34 mouse cellular contexts compared by ENCODE assay signal in the genomic region with DNA sequence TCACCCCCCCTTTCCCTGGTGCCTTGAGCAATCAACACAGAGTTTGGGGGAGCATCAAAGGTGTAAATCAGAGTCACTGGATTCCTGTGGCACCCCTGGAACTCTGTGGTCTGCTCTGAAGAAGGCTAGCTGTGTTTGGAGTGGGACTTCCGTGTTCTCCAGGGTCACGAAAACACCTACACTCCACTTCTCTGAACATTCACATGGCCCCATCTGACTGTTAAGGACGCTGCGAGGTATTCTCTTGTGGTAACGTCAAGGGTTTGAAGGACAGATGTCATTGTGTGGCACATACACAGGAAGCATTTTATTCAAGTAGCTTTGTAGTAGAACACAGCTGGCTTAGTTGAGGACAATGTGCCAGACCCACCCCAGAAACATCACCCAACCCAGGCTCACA.
"Had no signal": no experiment of that assay in that cellular context is flagged by ENCODE, and none has a peak within 500 bp of the region (broad histone marks: within the 10 kb centered on the region; RNA-seq: fewer than 3 reads in every experiment).

No protein-coding gene starts in this region.

- H3K4me2 ChIP-seq: heart, embryonic 11.5 days; heart, embryonic 12.5 days; heart, embryonic 13.5 days; heart, embryonic 15.5 days; hindbrain, embryonic 12.5 days; hindbrain, embryonic 13.5 days; hindbrain, embryonic 14.5 days; hindbrain, embryonic 15.5 days; intestine, embryonic 15.5 days; kidney, embryonic 15.5 days had no signal

- DNase-seq: heart, adult 2 months; heart, postnatal 10 days; heart, postnatal 14 days; heart, postnatal 36 days; heart, postnatal 4 days; kidney, adult 11 months; kidney, adult 18-20 months; kidney, adult 2 months; kidney, adult 8-10 months; kidney, adult 9 months; kidney, postnatal 10 days; kidney, postnatal 14 days; kidney, postnatal 36 days; kidney, postnatal 4 days; layer of hippocampus, adult 9-11 months had no signal

- H3K9me3 ChIP-seq: heart, embryonic 10.5 days; heart, embryonic 13.5 days; heart, embryonic 15.5 days; hindbrain, embryonic 10.5 days; hindbrain, embryonic 12.5 days; hindbrain, embryonic 13.5 days; hindbrain, embryonic 15.5 days; intestine, embryonic 15.5 days; kidney, embryonic 15.5 days had no signal

- H3K4me1 ChIP-seq: hindbrain, embryonic 13.5 days; hindbrain, embryonic 15.5 days; intestine, embryonic 15.5 days; kidney, embryonic 15.5 days had no signal

- H3K27ac ChIP-seq: heart, adult 2 months; heart, embryonic 10.5 days; heart, embryonic 13.5 days; heart, embryonic 15.5 days; hindbrain, embryonic 12.5 days; hindbrain, embryonic 13.5 days; hindbrain, embryonic 14.5 days; hindbrain, embryonic 15.5 days; hindbrain, postnatal 0 days; intestine, embryonic 15.5 days; kidney, embryonic 15.5 days; kidney, postnatal 0 days; layer of hippocampus, adult 2 months had no signal

- H3K36me3 ChIP-seq: heart, embryonic 12.5 days; heart, embryonic 13.5 days; heart, embryonic 15.5 days; hindbrain, embryonic 10.5 days; hindbrain, embryonic 12.5 days; hindbrain, embryonic 13.5 days; hindbrain, embryonic 15.5 days; intestine, embryonic 15.5 days; kidney, embryonic 15.5 days had no signal

- ATAC-seq: hindbrain, embryonic 16.5 days; hindbrain, postnatal 0 days; inflammation-experienced regulatory T-cells, adult 6 months; intestine, embryonic 15.5 days; intestine, embryonic 16.5 days; intestine, postnatal 0 days had no signal

- H3K4me3 ChIP-seq: heart, adult 2 months; heart, embryonic 10.5 days; heart, embryonic 12.5 days; heart, embryonic 13.5 days; heart, embryonic 15.5 days; hindbrain, embryonic 10.5 days; hindbrain, embryonic 12.5 days; hindbrain, embryonic 13.5 days; hindbrain, embryonic 15.5 days; intestine, embryonic 15.5 days; kidney, embryonic 15.5 days; layer of hippocampus, adult 2 months had no signal

- H3K27me3 ChIP-seq: heart, embryonic 12.5 days; heart, embryonic 13.5 days; heart, embryonic 15.5 days; hindbrain, embryonic 12.5 days; hindbrain, embryonic 15.5 days; intestine, embryonic 15.5 days; kidney, embryonic 15.5 days had no signal

- H3K9ac ChIP-seq: heart, embryonic 12.5 days; heart, embryonic 13.5 days; heart, embryonic 15.5 days; hindbrain, embryonic 12.5 days; hindbrain, embryonic 13.5 days; hindbrain, embryonic 14.5 days; hindbrain, embryonic 15.5 days; intestine, embryonic 15.5 days; kidney, embryonic 15.5 days had no signal
